Mouse (Mus musculus): ENCODE data around the gene Triml1. TPM values are rescaled to one million over a fixed set of nuclear protein-coding genes. Genes with fewer than 3 reads are reported as not detected.

Gene Triml1
- not detected for polyA plus RNA-seq (2017; shearing (Covaris generic))

GRCm38 (mm10) chr8:43141386-43141785, at the start of gene Triml1:
TSS of gene Triml1 (minus strand) at chr8:43141486.

DNA sequence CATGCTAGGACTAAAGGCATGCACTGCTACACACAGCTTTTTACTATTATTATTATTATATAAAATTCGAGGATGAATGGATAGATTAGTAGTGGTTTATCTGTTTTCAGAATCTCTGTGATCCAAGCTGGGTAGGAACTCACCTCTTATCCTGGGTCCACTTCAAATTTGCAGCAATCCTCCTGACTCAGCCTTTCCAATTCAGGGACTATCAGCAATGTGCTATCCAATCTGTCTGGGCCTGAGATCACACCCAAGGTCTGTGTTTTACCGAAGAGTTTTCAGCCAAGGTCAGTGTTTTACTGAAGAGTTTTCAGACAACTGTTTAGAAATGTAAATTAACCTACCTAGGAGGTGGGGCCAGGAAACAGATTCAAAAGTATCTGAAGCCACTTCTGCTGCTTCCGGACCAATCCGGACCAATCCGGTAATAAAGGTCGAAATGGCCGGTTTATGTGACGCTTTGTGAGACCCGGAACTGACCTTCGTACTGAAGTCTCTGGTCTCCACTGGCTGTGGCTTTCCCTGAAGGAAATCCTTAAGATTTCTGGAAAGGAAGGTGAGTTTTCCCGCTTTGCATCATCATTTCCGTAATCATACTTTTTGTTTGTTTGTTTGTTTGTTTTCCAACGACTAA, 38.9 kb upstream of the Triml1 start, which contains the start of gene Triml2:
TSS of gene Triml2 (plus strand) at position 488 of the 637 bp plus-strand sequence.

Other genes with a start within 250 kb of the Triml1 start
- not detected for gene Triml2, start 39.1 kb upstream of the Triml1 start, polyA plus RNA-seq (2017; shearing (Covaris generic))
- gene Zfp42, start 165.5 kb upstream of the Triml1 start, polyA plus RNA-seq (2017; shearing (Covaris generic)) = not detected